Mouse (Mus musculus): ENCODE results near the gene Apol7a.

Gene Apol7a

GRCm38 (mm10) chr15:77370588-77370987 lies 28.3 kb downstream of the Apol7a start:
- DNase-seq = no peak

GRCm38 (mm10) chr15:77369981-77370380 lies 28.9 kb downstream of the Apol7a start:
- DNase-seq = no peak

GRCm38 (mm10) chr15:77368818-77369320 lies 30.0 kb downstream of the Apol7a start:
- no peak for DNase-seq

GRCm38 (mm10) chr15:77368148-77368547 lies 30.8 kb downstream of the Apol7a start:
- DNase-seq = peak; percentile 93

- DNase-seq = no peak
These were observed 31.4 kb downstream of the Apol7a start for GRCm38 (mm10) chr15:77367504-77367903.

GRCm38 (mm10) chr15:77366706-77367484 lies 32.0 kb downstream of the Apol7a start:
- DNase-seq = peak; percentile 79

- DNase-seq = no peak
These were observed 33.0 kb downstream of the Apol7a start for GRCm38 (mm10) chr15:77365700-77366570.

GRCm38 (mm10) chr15:77364026-77364425 lies 34.9 kb downstream of the Apol7a start:
- peak; percentile 69 for DNase-seq

- DNase-seq = no peak
These were observed 35.3 kb downstream of the Apol7a start for GRCm38 (mm10) chr15:77363578-77363977.

GRCm38 (mm10) chr15:77362952-77363351 lies 36.0 kb downstream of the Apol7a start:
- DNase-seq = no peak

GRCm38 (mm10) chr15:77359905-77360304 lies 39.0 kb downstream of the Apol7a start:
- DNase-seq = no peak

- DNase-seq = no peak
These were observed 39.4 kb downstream of the Apol7a start for GRCm38 (mm10) chr15:77359486-77359885.

- no peak for DNase-seq
These were observed 39.8 kb downstream of the Apol7a start for GRCm38 (mm10) chr15:77359084-77359483.

GRCm38 (mm10) chr15:77358320-77359040 lies 40.4 kb downstream of the Apol7a start:
- peak; percentile 83 for DNase-seq

GRCm38 (mm10) chr15:77356248-77356810 lies 42.6 kb downstream of the Apol7a start:
- DNase-seq = peak; percentile 43

- DNase-seq = no peak
These were observed 43.9 kb downstream of the Apol7a start for GRCm38 (mm10) chr15:77354848-77355551.

- no peak for DNase-seq
These were observed 44.4 kb downstream of the Apol7a start for GRCm38 (mm10) chr15:77354496-77354847.

GRCm38 (mm10) chr15:77353764-77354163 lies 45.1 kb downstream of the Apol7a start:
- DNase-seq = no peak

- no peak for DNase-seq
These were observed 46.0 kb downstream of the Apol7a start for GRCm38 (mm10) chr15:77352863-77353262.

GRCm38 (mm10) chr15:77350117-77350516 lies 48.8 kb downstream of the Apol7a start:
- no peak for DNase-seq

GRCm38 (mm10) chr15:77348146-77348545 lies 50.8 kb downstream of the Apol7a start:
- DNase-seq = no peak
